Mouse (Mus musculus) pancreas, adult 10 weeks (tissue): ENCODE data around the gene Gm21083. TPM values are rescaled to one million over a fixed set of nuclear protein-coding genes. Genes with fewer than 3 reads are reported as not detected.

Experiments used
- polyA plus RNA-seq: library from polyadenylated mRNA; stranded (reverse); fragments of 350-450 nt; fragmentation: Illumina TruSeq; extraction: RNeasy Lipid Tissue Mini Kit (QIAGEN cat#74804); gene quantifications from one replicate; pipeline ENCODE4 v1.2.3, GENCODE M21; 2015; ENCODE audit warnings: low read depth, low replicate concordance; ENCODE audit not compliant: insufficient read depth

Gene Gm21083
- polyA plus RNA-seq: not detected

GRCm38 (mm10) chr5:15577033-15577432 lies at the start of gene Gm21083:
Gene Gm21083, plus strand, starts transcription at chr5:15577333.

DNA sequence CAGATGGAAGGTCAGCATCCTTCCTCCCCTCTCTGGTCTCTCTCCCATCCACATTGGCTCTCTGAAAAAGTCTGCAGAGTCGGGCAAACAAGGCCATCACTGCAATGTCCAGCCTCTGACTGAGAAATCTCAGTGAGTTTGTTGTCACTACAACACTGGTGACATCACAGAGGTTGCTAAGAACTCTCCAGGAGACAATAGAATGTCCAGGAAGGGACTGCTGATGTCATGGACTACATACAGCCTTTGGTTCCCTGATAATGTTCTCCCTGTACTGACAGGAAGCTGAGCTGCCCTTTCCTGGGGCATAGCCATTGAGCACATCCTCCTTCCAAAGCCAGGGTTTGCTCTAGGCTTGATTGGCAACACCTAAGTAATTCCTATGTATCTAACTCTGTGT lies 48.0 kb upstream of the Gm21083 start, which contains the start of gene Gm21190:
Gene Gm21190, minus strand, starts transcription at position 101 of the 400 bp plus-strand sequence.

GRCm38 (mm10) chr5:15618764-15619163 lies 41.6 kb downstream of the Gm21083 start, which contains the start of gene Speer4d:
Gene Speer4d, plus strand, starts transcription at chr5:15619064.

Other genes starting within 250 kb of the Gm21083 start
- not detected for gene Gm21149, start 100.8 kb upstream of the Gm21083 start, polyA plus RNA-seq
- gene Gm21190, start 48.1 kb upstream of the Gm21083 start, polyA plus RNA-seq: not detected
- gene Speer4d, start 41.7 kb downstream of the Gm21083 start, polyA plus RNA-seq: not detected
- gene 4930572O03Rik, start 79.7 kb downstream of the Gm21083 start, polyA plus RNA-seq: not detected
- gene Speer4c, start 136.9 kb downstream of the Gm21083 start, polyA plus RNA-seq: not detected